Mouse (Mus musculus) spleen, adult 2 months (tissue): ENCODE measurements at regions not wholly inside any gene's neighbourhood (a gene's known extent, or its start where the extent isn't known, plus 50 kb on each side); places are given as distances from the start of the nearest gene placed in this dataset.

Experiments
- CTCF ChIP-seq: fragments of 200-500 bp; IDR thresholded peaks from 2 replicates; pipeline ENCODE4 v1.5.1; 2011; ENCODE audit warnings: mild to moderate bottlenecking, inconsistent platforms; ENCODE audit not compliant: insufficient read depth, insufficient read length, insufficient replicate concordance; ENCODE audit errors: extremely low read depth
- POLR2A ChIP-seq: fragments of 200-500 bp; IDR thresholded peaks from 2 replicates; pipeline ENCODE4 v1.6.1; 2011; ENCODE audit warnings: low read depth, low read length, inconsistent platforms

- TF ChIP-seq POLR2A (no peak), CTCF (no peak)
Observed at GRCm38 (mm10) chr12:106378303-106379075, 368.5 kb downstream of the Vrk1 start.
